Mouse (Mus musculus): Measurements from ENCODE around the gene Wdr81.

Wdr81 gene

GRCm38 (mm10) chr11:75438194-75438593 lies 16.3 kb downstream of the Wdr81 start:
- no peak for DNase-seq (ENCODE audit: low read depth, low spot score)

- no peak for DNase-seq (ENCODE audit: low read depth, low spot score)
Measured at GRCm38 (mm10) chr11:75434138-75434537, 20.4 kb downstream of the Wdr81 start.

GRCm38 (mm10) chr11:75431307-75431706 lies 23.2 kb downstream of the Wdr81 start:
- no peak for DNase-seq (ENCODE audit: low read depth, low spot score)

GRCm38 (mm10) chr11:75429019-75429705 lies 25.4 kb downstream of the Wdr81 start:
- no peak for DNase-seq (ENCODE audit: low read depth, low spot score)

GRCm38 (mm10) chr11:75424459-75424858 lies 30.1 kb downstream of the Wdr81 start:
- DNase-seq (ENCODE audit: low read depth, low spot score): no peak

- DNase-seq (ENCODE audit: low read depth, low spot score): no peak
Measured at GRCm38 (mm10) chr11:75424033-75424432, 30.5 kb downstream of the Wdr81 start.

GRCm38 (mm10) chr11:75423091-75423490 lies 31.4 kb downstream of the Wdr81 start:
- DNase-seq (ENCODE audit: low read depth, low spot score): no peak

GRCm38 (mm10) chr11:75422013-75422792 lies 32.3 kb downstream of the Wdr81 start, which contains the start of gene Serpinf1:
Gene Serpinf1 (minus strand): TSS chr11:75422701.
- peak; percentile 54 for DNase-seq (ENCODE audit: low read depth, low spot score)

GRCm38 (mm10) chr11:75421375-75422012 lies 33.0 kb downstream of the Wdr81 start:
- peak; percentile 44 for DNase-seq (ENCODE audit: low read depth, low spot score)

GRCm38 (mm10) chr11:75420810-75421374 lies 33.6 kb downstream of the Wdr81 start:
- no peak for DNase-seq (ENCODE audit: low read depth, low spot score)

GRCm38 (mm10) chr11:75420037-75420436 lies 34.5 kb downstream of the Wdr81 start:
- no peak for DNase-seq (ENCODE audit: low read depth, low spot score)

- DNase-seq (ENCODE audit: low read depth, low spot score): no peak
Measured at GRCm38 (mm10) chr11:75415994-75416393, 38.5 kb downstream of the Wdr81 start.

- DNase-seq (ENCODE audit: low read depth, low spot score): no peak
Measured at GRCm38 (mm10) chr11:75415096-75415495, 39.4 kb downstream of the Wdr81 start.

- DNase-seq (ENCODE audit: low read depth, low spot score): no peak
Measured at GRCm38 (mm10) chr11:75410591-75410990, 43.9 kb downstream of the Wdr81 start.

- no peak for DNase-seq (ENCODE audit: low read depth, low spot score)
Measured at GRCm38 (mm10) chr11:75409679-75410575, 44.6 kb downstream of the Wdr81 start.

- DNase-seq (ENCODE audit: low read depth, low spot score): peak; percentile 47
Measured at GRCm38 (mm10) chr11:75406865-75407264, 47.7 kb downstream of the Wdr81 start.

- DNase-seq (ENCODE audit: low read depth, low spot score): no peak
Measured at GRCm38 (mm10) chr11:75406104-75406503, 48.4 kb downstream of the Wdr81 start.

GRCm38 (mm10) chr11:75404801-75405200 lies 49.7 kb downstream of the Wdr81 start:
- no peak for DNase-seq (ENCODE audit: low read depth, low spot score)

GRCm38 (mm10) chr11:75403301-75404052 lies 51.0 kb downstream of the Wdr81 start:
- DNase-seq (ENCODE audit: low read depth, low spot score): no peak

GRCm38 (mm10) chr11:75402271-75402690 lies 52.2 kb downstream of the Wdr81 start:
- DNase-seq (ENCODE audit: low read depth, low spot score): peak; percentile 51
